8 mouse cellular contexts compared by ENCODE assay signal in the genomic region with DNA sequence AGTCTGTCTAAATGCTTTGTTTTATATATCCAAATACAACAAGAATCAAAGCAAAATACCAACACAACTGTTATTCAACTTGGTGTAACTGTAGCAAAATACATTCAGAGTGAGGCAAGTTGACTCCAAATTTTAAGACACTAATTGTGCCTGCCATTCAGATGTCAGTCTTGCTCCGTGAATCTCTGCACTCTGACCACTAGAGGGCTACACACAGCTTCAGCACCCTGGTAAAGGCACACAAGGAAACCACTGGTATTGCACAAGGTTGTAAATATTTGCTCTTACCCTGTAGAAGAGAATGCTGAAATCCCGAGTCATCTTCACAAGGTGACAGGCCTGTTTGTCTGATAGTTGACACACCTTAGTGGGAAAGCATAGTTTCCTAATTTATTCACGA. TPM values are rescaled to one million over a fixed set of nuclear protein-coding genes. Genes with fewer than 3 reads are reported as not detected.
DNase-seq lines count a peak whose midpoint lies in the region; ATAC-seq and TF ChIP-seq lines count a peak whose summit lies in the region.

No protein-coding gene starts in this region.

- no peaks in the 10 kb centered on the region for H3K27me3 ChIP-seq in spleen, adult 2 months (ENCODE audit: control insufficient read depth, insufficient read depth, low read length)
- H3K27me3 ChIP-seq in intestine, embryonic 16.5 days (replicated peaks; ENCODE audit: control insufficient read depth, insufficient read depth, low read length), result no peaks in the 10 kb centered on the region

- WGBS in spleen, adult 2 months, result 41% methylated on average over 3 of the region's 3 CpGs
- WGBS in intestine, embryonic 16.5 days, result 31% methylated on average over 3 of the region's 3 CpGs

- H3K9me3 ChIP-seq in intestine, embryonic 16.5 days (ENCODE audit: control insufficient read depth, low read length), result no peaks in the 10 kb centered on the region

- H3K36me3 ChIP-seq in spleen, adult 2 months (ENCODE audit: control insufficient read depth, insufficient read depth, low read length), result no peaks in the 10 kb centered on the region
- no peaks in the 10 kb centered on the region for H3K36me3 ChIP-seq in intestine, embryonic 16.5 days (ENCODE audit: control insufficient read depth, insufficient read depth, low read length)

- ATAC-seq in intestine, embryonic 16.5 days, result peak; percentile 94

- no peak for TF ChIP-seq POLR2A in spleen, adult 2 months (IDR thresholded peaks at IDR 0.05; ENCODE audit: low read depth, low read length)
- TF ChIP-seq POLR2A in embryonic fibroblast, embryonic 13.5 days (IDR thresholded peaks at IDR 0.05; ENCODE audit: low read depth, low read length), result no peak

- H3K4me1 ChIP-seq in spleen, adult 2 months (ENCODE audit: control insufficient read depth, insufficient read depth, insufficient read length), result no peaks in the 10 kb centered on the region
- H3K4me1 ChIP-seq in embryonic fibroblast, embryonic 13.5 days (ENCODE audit: control insufficient read depth, insufficient read depth, low read length), result no peaks in the 10 kb centered on the region
- no peaks in the 10 kb centered on the region for H3K4me1 ChIP-seq in intestine, embryonic 16.5 days (ENCODE audit: control insufficient read depth, insufficient read depth, low read length)

- no peak overlapping the region for H3K27ac ChIP-seq in spleen, adult 2 months (ENCODE audit: insufficient read depth, low read length)
- no peak overlapping the region for H3K27ac ChIP-seq in embryonic fibroblast, embryonic 13.5 days (ENCODE audit: insufficient read depth, low read length)
- H3K27ac ChIP-seq in intestine, embryonic 16.5 days (ENCODE audit: low read length), result no peak overlapping the region

- H3K9ac ChIP-seq in intestine, embryonic 16.5 days (ENCODE audit: low read depth, low read length), result no peak overlapping the region

- peak; percentile 73; the same call in 1 of the 2 replicates for TF ChIP-seq CTCF in spleen, adult 2 months (IDR thresholded peaks at IDR 0.05; ENCODE audit: extremely low read depth, insufficient read depth, insufficient read length, insufficient replicate concordance)
- peak; percentile 85; the same call in 1 of the 2 replicates for TF ChIP-seq CTCF in embryonic fibroblast, embryonic 13.5 days (IDR thresholded peaks at IDR 0.05; ENCODE audit: borderline replicate concordance, insufficient read depth, low read length)

- no peak overlapping the region for H3K4me2 ChIP-seq in intestine, embryonic 16.5 days (ENCODE audit: low read depth, low read length)

- no peak overlapping the region for H3K4me3 ChIP-seq in spleen, adult 2 months (ENCODE audit: extremely low read depth, insufficient read depth, insufficient read length)
- H3K4me3 ChIP-seq in embryonic fibroblast, embryonic 13.5 days (ENCODE audit: insufficient read depth, low read length), result no peak overlapping the region
- H3K4me3 ChIP-seq in intestine, embryonic 16.5 days (ENCODE audit: low read length), result no peak overlapping the region

- peak in 1 of 2 experiments; percentile 33 for DNase-seq in spleen, adult 2 months (ENCODE audit: low read depth in 1 of 2, low spot score in 2 of 2)
- no peak for DNase-seq in spleen, postnatal 14 days (ENCODE audit: low spot score in 2 of 2)
- DNase-seq in T-cell, adult 2 months (ENCODE audit: low spot score), result peak; percentile 41
- peak; percentile 71 for DNase-seq in lung, postnatal 36 days
- DNase-seq in gastrocnemius, adult 8-10 months (ENCODE audit: low spot score in 2 of 2), result no peak
- no peak for DNase-seq in right cerebral cortex, postnatal 36 days (ENCODE audit: low spot score in 2 of 2)

RNA-seq across cellular contexts. Expression of a gene that starts 31.8 kb away (rescaled TPM):
- 1.0 and 1.6 TPM in 2 replicates for polyA plus RNA-seq in spleen, adult 2 months (2012; rRNA removed)
- 7.7 and 13.3 TPM in 2 replicates for polyA plus RNA-seq in embryonic fibroblast, embryonic 13.5 days (2011; ENCODE audit: insufficient read length, low read depth, missing spikeins)
- 19.6 and 24.4 TPM in 2 replicates for polyA plus RNA-seq in intestine, embryonic 16.5 days (2015; fragmentation: Nextera tagmentation; extraction: Ambion mirVana)
- total RNA-seq in gastrocnemius, adult 8-10 months (2022), result not detected

Comparison
In these comparisons a context has a peak if more than half of its experiments do, and no peak if none do; other contexts are left out.
1. DNase-seq: peak in T-cell, adult 2 months (single experiment) and lung, postnatal 36 days (single experiment); none in spleen, postnatal 14 days (0 of 2), gastrocnemius, adult 8-10 months (0 of 2) and right cerebral cortex, postnatal 36 days (0 of 2).